Mouse (Mus musculus) E14TG2a.4 (cell line): ENCODE measurements at regions not wholly inside any gene's neighbourhood (a gene's known extent, or its start where the extent isn't known, plus 50 kb on each side); places are given as distances from the start of the nearest gene placed in this dataset.

Experiments used
- CTCF ChIP-seq: conservative IDR thresholded peaks from 2 replicates; pipeline ENCODE4 v1.5.1; 2014; ENCODE audit warnings: low read length
- NANOG ChIP-seq: IDR thresholded peaks from 2 replicates; pipeline ENCODE4 v1.6.1; 2014; ENCODE audit warnings: borderline replicate concordance, low read length, mixed read lengths
- POU5F1 ChIP-seq: IDR thresholded peaks from 2 replicates; pipeline ENCODE4 v1.6.1; 2014; ENCODE audit warnings: low read length, borderline replicate concordance

- TF ChIP-seq CTCF (peak; percentile 43), NANOG (no peak), POU5F1 (no peak)
Measured at GRCm38 (mm10) chr1:119345115-119345791, 76.8 kb downstream of the Inhbb start.
